Mouse (Mus musculus): ENCODE data around the gene Alkbh3.

Alkbh3 gene

GRCm38 (mm10) chr2:93992810-93993209, 17.8 kb downstream of the Alkbh3 start:
- DNase-seq (ENCODE audit: low spot score), result no peak

- DNase-seq (ENCODE audit: low spot score), result no peak
Measured at GRCm38 (mm10) chr2:93992259-93992658, 18.3 kb downstream of the Alkbh3 start.

- DNase-seq (ENCODE audit: low spot score), result no peak
Measured at GRCm38 (mm10) chr2:93991336-93991735, 19.3 kb downstream of the Alkbh3 start.

GRCm38 (mm10) chr2:93988440-93988839, 22.2 kb downstream of the Alkbh3 start:
- no peak for DNase-seq (ENCODE audit: low spot score)

DNA sequence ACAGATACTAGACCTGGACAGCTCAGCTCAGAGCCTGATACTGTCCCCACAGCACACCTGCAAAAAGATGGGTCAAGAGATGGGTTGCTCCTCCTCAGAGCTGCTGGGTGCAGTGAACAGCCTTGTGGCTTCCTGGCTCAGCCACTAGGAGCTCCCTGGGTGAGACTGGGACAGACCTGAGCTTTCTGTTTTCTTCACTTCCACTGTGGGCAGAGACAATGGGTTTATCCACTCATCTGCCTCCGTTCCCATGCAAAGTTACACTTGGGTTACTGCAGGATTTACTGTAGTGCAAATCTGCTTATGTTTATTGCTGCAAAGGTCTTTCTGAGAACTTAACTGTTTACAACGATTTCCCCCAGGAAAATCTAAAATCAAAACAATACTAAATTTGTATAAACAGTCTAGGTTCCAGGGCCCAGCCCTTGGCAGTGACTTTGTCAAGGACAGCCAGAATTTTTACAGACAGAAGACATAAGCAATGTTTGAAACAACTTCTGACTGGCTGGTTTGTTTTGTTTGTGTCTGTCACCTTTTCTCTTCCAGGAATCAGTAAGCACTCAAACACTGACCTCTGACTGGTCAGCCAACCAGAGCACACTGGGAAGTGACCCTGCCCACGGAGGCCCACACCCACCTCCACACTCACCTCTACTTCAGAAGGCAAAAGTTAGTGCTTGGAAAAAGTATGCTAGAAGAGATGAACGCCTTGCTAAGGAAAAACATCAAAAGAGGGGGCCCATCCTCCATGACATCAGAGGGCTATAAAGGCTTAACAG, 28.0 kb downstream of the Alkbh3 start:
- no peak for DNase-seq (ENCODE audit: low spot score)

- no peak for DNase-seq (ENCODE audit: low spot score)
Measured at GRCm38 (mm10) chr2:93979249-93980120, 31.1 kb downstream of the Alkbh3 start.

DNA sequence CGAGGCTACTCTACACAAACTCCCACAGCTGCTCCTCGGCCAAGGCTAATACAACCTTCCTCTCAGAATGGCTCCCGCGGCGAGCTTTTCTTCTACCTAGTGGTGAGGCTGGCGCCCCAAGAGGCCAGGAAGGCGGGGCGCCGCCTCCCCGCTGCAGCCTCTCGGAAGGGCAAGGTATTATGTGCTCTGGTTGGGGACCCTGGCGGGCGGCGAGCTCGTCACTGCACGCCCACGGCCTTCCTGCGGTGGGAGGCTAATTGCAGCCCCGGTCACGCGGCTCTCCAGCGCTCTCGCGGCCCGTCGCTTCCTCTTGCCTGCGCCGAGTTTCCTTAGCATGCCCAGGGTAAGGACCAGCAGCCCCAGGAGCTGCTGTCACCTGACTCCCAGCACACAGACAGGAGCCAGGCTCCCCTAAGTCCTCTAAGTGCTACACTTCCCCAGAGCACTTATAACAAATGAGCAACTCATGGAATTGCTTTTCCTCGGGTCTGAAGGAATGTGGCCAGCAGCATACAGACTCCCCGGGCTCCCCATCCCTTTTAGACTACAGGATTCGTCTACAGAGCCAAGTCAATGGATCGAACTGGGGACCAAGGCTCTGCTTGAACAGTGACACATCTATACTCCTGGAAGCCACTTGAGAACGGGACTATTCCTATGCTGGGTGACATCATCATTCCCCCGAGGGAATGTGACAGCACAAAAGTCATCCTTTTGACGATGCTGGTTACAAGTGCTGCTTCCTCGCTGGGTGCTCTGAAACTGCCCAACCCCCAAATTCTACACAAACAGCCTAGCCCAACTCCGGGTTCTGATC, 34.0 kb downstream of the Alkbh3 start:
- peak; percentile 26 for DNase-seq (ENCODE audit: low spot score)

DNA sequence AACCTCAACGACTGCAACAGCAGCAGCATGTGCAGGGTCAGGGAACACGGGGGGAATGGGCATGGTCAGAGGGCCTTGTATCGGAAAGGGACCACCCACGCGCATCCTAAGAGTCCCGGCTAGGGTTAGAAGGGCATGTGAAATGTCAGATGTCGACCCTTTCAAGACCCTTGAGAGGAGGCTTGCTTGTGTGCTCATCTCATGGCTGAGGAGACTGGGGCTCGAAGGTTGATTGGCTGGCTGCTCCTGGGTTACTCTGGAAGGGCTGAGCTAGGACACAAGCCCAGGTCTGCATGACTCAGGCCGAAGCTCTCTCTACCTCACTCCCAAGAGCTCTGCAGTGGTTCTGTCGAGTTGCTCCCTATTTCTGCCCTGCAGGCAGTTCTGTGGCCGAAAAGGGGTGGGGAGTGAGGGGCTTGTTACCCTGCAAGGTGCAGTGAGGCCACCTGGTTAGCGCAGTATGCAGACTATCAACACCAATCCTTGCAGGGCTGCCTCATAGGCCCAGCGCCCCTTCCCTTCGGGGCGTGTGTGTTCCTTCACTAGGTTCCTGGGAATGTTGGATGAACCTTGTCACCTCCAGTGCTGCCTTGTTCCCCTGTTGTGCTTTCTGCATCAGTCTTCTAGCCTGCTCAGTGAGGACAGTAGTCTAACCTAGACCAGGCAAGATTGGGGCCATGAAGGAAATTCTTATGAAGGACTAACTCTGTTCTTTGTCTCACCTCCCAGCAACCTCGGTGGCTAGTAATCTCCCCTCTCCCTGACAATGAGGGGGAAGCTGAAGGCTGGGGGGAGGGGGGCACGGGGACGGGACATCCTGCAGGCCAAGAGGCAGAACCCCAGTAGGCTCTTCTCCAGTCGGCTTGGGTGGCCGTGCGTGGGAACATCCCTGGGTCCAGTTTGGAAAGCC, 34.8 kb downstream of the Alkbh3 start:
- DNase-seq (ENCODE audit: low spot score), result no peak

- no peak for DNase-seq (ENCODE audit: low spot score)
Measured at GRCm38 (mm10) chr2:93975041-93975440, 35.6 kb downstream of the Alkbh3 start.

DNA sequence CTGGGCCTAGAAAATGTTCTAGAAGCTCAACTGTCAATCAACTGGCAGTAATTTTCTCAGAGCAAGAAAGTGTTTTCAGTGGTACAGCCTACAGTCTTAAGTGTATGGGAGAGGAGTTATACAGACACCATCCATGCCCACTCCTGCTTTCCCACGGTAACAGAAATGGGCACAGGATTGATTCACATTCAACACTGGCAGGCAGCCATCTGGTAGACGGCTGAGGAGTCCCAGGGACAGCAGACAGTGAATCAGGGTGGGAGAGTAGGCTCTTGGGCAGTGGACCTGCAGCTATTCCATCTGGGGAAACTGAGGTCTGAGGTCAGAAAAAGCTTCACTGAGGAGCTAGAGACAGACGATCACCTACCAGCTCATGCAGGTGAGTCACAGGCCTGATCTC, 39.0 kb downstream of the Alkbh3 start:
- DNase-seq (ENCODE audit: low spot score), result no peak

GRCm38 (mm10) chr2:93964494-93965160, 46.0 kb downstream of the Alkbh3 start:
- no peak for DNase-seq (ENCODE audit: low spot score)

DNA sequence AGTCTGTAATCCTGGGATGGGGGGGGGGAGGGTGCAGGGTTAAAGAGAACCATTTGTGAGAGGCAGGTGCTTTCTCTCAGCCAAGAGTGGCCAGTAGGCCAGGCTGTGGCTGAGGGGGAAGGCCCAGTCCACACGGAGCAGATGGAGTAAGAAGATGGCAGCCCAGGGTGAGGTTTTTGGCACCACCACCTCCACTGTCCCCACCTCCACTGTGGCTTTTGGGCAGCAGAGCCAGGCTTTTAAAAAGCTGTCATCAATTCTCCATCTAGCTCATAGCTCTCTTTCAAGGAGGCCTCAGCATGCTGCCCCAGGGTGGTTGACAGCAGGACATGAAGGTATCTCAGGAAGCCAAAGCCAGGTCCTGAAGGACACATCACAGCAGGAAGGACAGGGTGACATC, 46.8 kb downstream of the Alkbh3 start:
- DNase-seq (ENCODE audit: low spot score), result no peak

- DNase-seq (ENCODE audit: low spot score), result no peak
Measured at GRCm38 (mm10) chr2:93961716-93962115, 48.9 kb downstream of the Alkbh3 start.

- DNase-seq (ENCODE audit: low spot score), result no peak
Measured at GRCm38 (mm10) chr2:93959346-93959745, 51.3 kb downstream of the Alkbh3 start.

DNA sequence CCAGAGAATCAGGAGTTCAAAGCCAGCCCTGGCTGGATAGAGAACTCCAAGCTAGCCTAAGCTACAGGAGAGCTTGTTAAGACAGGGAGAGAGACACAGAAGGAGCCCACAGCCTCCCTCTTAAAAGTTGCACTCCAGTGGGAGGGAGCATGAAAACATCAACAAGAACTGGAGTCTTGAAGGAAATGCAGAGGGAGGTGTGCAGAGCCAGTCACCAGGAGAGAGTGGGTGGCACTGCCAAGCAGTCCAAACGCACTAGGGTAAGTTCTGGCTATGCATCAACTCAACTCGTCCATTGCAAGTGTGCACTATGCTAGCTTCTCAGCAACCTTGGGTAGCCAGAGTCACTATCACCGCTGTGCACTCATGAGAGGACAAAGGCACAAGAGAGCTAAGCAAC, 52.4 kb downstream of the Alkbh3 start:
- no peak for DNase-seq (ENCODE audit: low spot score)

DNA sequence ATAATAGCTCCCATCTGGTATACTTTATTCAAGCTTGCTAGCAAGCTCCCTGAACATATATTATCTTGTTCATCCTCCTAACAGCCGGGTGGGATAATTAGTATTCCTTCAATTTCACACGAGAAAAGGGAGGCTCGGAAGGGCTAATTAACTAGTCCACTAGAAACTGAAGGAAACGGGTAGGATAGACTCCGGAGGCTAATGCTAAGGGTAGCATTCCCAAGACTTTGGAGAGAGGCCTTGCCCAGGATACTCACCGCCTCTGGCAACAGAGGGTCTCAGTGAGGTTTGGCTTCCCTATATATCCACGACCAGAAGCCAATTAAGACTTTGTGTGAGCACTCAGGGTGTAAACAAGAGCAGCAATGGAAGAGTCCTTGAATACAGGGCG, 52.8 kb downstream of the Alkbh3 start:
- no peak for DNase-seq (ENCODE audit: low spot score)

- peak; percentile 27 for DNase-seq (ENCODE audit: low spot score)
Measured at GRCm38 (mm10) chr2:93956908-93957784, 53.5 kb downstream of the Alkbh3 start, which contains the start of gene Gm13889. Gene Gm13889 (minus strand): TSS chr2:93957201.

DNA sequence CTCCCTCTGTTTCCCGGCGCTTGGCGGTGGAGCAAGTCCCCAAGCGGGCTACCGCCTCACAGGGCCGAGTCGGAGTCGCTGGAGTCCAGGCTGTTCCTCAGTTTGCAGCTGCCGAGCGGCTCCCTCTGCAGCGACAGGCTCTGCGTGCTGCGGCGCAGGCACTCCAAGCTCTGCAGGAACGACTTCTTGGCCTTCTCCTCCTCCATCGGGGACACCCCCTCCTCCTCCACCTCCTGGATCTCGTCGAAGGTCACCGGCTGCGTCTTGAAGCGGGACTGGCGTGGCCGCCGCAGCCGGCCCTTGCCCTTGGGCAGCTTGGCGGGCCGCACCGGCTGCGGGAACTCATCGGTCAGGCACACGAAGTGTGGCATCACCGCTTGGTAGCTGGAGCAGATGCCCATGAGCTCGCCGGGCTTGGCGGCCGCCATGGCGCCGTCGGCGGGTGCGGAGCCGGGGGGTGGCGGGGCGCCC, 54.2 kb downstream of the Alkbh3 start:
- peak; percentile 20 for DNase-seq (ENCODE audit: low spot score)

GRCm38 (mm10) chr2:93955886-93956285, 54.7 kb downstream of the Alkbh3 start:
- no peak for DNase-seq (ENCODE audit: low spot score)

All from urinary bladder, postnatal 25 days (tissue).